Mouse (Mus musculus): Measurements from ENCODE around the gene Pikfyve. TPM values are rescaled to one million over a fixed set of nuclear protein-coding genes. Genes with fewer than 3 reads are reported as not detected.
A peak's percentile ranks its signal among the peaks of the same experiment; 100 is the strongest.

The Pikfyve gene
- polyA plus RNA-seq, 1 experiment, result 1.8 TPM

- H3K27ac ChIP-seq (ENCODE audit: insufficient read depth, low read depth, low read length), result peak overlapping the region; percentile 58
- H3K27me3 ChIP-seq (ENCODE audit: control insufficient read depth, insufficient read depth, low read length), result no peaks in the 10 kb centered on the region
- peaks cover 30% of the 10 kb centered on the region for H3K36me3 ChIP-seq (ENCODE audit: control insufficient read depth, insufficient read depth, low read length)
- H3K4me3 ChIP-seq (ENCODE audit: low read depth, low read length), result peak overlapping the region; percentile 43
- TF ChIP-seq CTCF (IDR thresholded peaks at IDR 0.05; ENCODE audit: extremely low read depth, insufficient read length, insufficient replicate concordance, low read depth, low read length) (no peak), POLR2A (IDR thresholded peaks at IDR 0.05; ENCODE audit: low read depth, low read length) (no peak)
- H3K4me1 ChIP-seq (ENCODE audit: control insufficient read depth, insufficient read depth, insufficient read length, low read length), result peaks cover 10% of the 10 kb centered on the region
- 32% methylated on average over 4 of the region's 4 CpGs for WGBS
Observed at GRCm38 (mm10) chr1:65176171-65176570, 10.3 kb upstream of the Pikfyve start.

GRCm38 (mm10) chr1:65176912-65177311 is 9.6 kb upstream of the Pikfyve start:
- Histone ChIP-seq H3K27ac (ENCODE audit: insufficient read depth, low read depth, low read length) (no peak overlapping the region), H3K36me3 (ENCODE audit: control insufficient read depth, insufficient read depth, low read length) (peaks cover 23% of the 10 kb centered on the region), H3K4me1 (ENCODE audit: control insufficient read depth, insufficient read depth, insufficient read length, low read length) (peaks cover 10% of the 10 kb centered on the region), H3K4me3 (ENCODE audit: low read depth, low read length) (no peak overlapping the region), H3K27me3 (ENCODE audit: control insufficient read depth, insufficient read depth, low read length) (no peaks in the 10 kb centered on the region)
- WGBS, result 9% methylated on average over 5 of the region's 5 CpGs
- TF ChIP-seq POLR2A (IDR thresholded peaks at IDR 0.05; ENCODE audit: low read depth, low read length) (no peak), CTCF (IDR thresholded peaks at IDR 0.05; ENCODE audit: extremely low read depth, insufficient read length, insufficient replicate concordance, low read depth, low read length) (no peak)

GRCm38 (mm10) chr1:65177452-65177851 is 9.0 kb upstream of the Pikfyve start:
- H3K36me3 ChIP-seq (ENCODE audit: control insufficient read depth, insufficient read depth, low read length), result peaks cover 19% of the 10 kb centered on the region
- TF ChIP-seq CTCF (IDR thresholded peaks at IDR 0.05; ENCODE audit: extremely low read depth, insufficient read length, insufficient replicate concordance, low read depth, low read length), result no peak
- TF ChIP-seq POLR2A (IDR thresholded peaks at IDR 0.05; ENCODE audit: low read depth, low read length), result no peak
- no peaks in the 10 kb centered on the region for H3K27me3 ChIP-seq (ENCODE audit: control insufficient read depth, insufficient read depth, low read length)
- no peak overlapping the region for H3K4me3 ChIP-seq (ENCODE audit: low read depth, low read length)
- 6% methylated on average over 3 of the region's 3 CpGs for WGBS
- H3K27ac ChIP-seq (ENCODE audit: insufficient read depth, low read depth, low read length), result peak overlapping the region; percentile 99
- H3K4me1 ChIP-seq (ENCODE audit: control insufficient read depth, insufficient read depth, insufficient read length, low read length), result peaks cover 10% of the 10 kb centered on the region

- peaks cover 12% of the 10 kb centered on the region for H3K36me3 ChIP-seq (ENCODE audit: control insufficient read depth, insufficient read depth, low read length)
- H3K27ac ChIP-seq (ENCODE audit: insufficient read depth, low read depth, low read length), result peak overlapping the region; percentile 99
- peaks cover 10% of the 10 kb centered on the region for H3K4me1 ChIP-seq (ENCODE audit: control insufficient read depth, insufficient read depth, insufficient read length, low read length)
- TF ChIP-seq CTCF (IDR thresholded peaks at IDR 0.05; ENCODE audit: extremely low read depth, insufficient read length, insufficient replicate concordance, low read depth, low read length), result peak; percentile 75
- peak; percentile 47; the same call in 1 of the 2 replicates for TF ChIP-seq POLR2A (IDR thresholded peaks at IDR 0.05; ENCODE audit: low read depth, low read length)
- no peaks in the 10 kb centered on the region for H3K27me3 ChIP-seq (ENCODE audit: control insufficient read depth, insufficient read depth, low read length)
- WGBS, result under 1% methylated on average over 27 of the region's 27 CpGs
- H3K4me3 ChIP-seq (ENCODE audit: low read depth, low read length), result peak overlapping the region; percentile 80
Observed at GRCm38 (mm10) chr1:65178126-65178901, 8.2 kb upstream of the Pikfyve start.

- TF ChIP-seq CTCF (IDR thresholded peaks at IDR 0.05; ENCODE audit: extremely low read depth, insufficient read length, insufficient replicate concordance, low read depth, low read length) (peak; percentile 83), POLR2A (IDR thresholded peaks at IDR 0.05; ENCODE audit: low read depth, low read length) (peak; percentile 81; the same call in 1 of the 2 replicates)
Observed at GRCm38 (mm10) chr1:65178902-65179432, 7.5 kb upstream of the Pikfyve start.

GRCm38 (mm10) chr1:65179634-65180249 is 6.7 kb upstream of the Pikfyve start:
- WGBS, result 2% methylated on average over 11 of the region's 11 CpGs
- peaks cover 1% of the 10 kb centered on the region; the same call in 1 of the 2 replicates for H3K36me3 ChIP-seq (ENCODE audit: control insufficient read depth, insufficient read depth, low read length)
- no peaks in the 10 kb centered on the region for H3K27me3 ChIP-seq (ENCODE audit: control insufficient read depth, insufficient read depth, low read length)
- H3K27ac ChIP-seq (ENCODE audit: insufficient read depth, low read depth, low read length), result peak overlapping the region; percentile 67; the same call in 1 of the 2 replicates
- TF ChIP-seq POLR2A (IDR thresholded peaks at IDR 0.05; ENCODE audit: low read depth, low read length) (no peak), CTCF (IDR thresholded peaks at IDR 0.05; ENCODE audit: extremely low read depth, insufficient read length, insufficient replicate concordance, low read depth, low read length) (no peak)
- no peak overlapping the region for H3K4me3 ChIP-seq (ENCODE audit: low read depth, low read length)
- peaks cover 4% of the 10 kb centered on the region; the same call in 1 of the 2 replicates for H3K4me1 ChIP-seq (ENCODE audit: control insufficient read depth, insufficient read depth, insufficient read length, low read length)

More at GRCm38 (mm10) chr1:65178902-65179432, 7.5 kb upstream of the Pikfyve start:
- Histone ChIP-seq H3K27me3 (ENCODE audit: control insufficient read depth, insufficient read depth, low read length) (no peaks in the 10 kb centered on the region), H3K36me3 (ENCODE audit: control insufficient read depth, insufficient read depth, low read length) (peaks cover 9% of the 10 kb centered on the region), H3K4me1 (ENCODE audit: control insufficient read depth, insufficient read depth, insufficient read length, low read length) (peaks cover 10% of the 10 kb centered on the region), H3K4me3 (ENCODE audit: low read depth, low read length) (peak overlapping the region; percentile 80), H3K27ac (ENCODE audit: insufficient read depth, low read depth, low read length) (peak overlapping the region; percentile 99)
- under 1% methylated on average over 39 of the region's 39 CpGs for WGBS

- no peak for TF ChIP-seq POLR2A (IDR thresholded peaks at IDR 0.05; ENCODE audit: low read depth, low read length)
- TF ChIP-seq CTCF (IDR thresholded peaks at IDR 0.05; ENCODE audit: extremely low read depth, insufficient read length, insufficient replicate concordance, low read depth, low read length), result no peak
- WGBS, result 85% methylated on average over 5 of the region's 5 CpGs
- Histone ChIP-seq H3K27ac (ENCODE audit: insufficient read depth, low read depth, low read length) (no peak overlapping the region), H3K27me3 (ENCODE audit: control insufficient read depth, insufficient read depth, low read length) (no peaks in the 10 kb centered on the region; the same call in 1 of the 2 replicates), H3K4me3 (ENCODE audit: low read depth, low read length) (no peak overlapping the region), H3K4me1 (ENCODE audit: control insufficient read depth, insufficient read depth, insufficient read length, low read length) (no peaks in the 10 kb centered on the region), H3K36me3 (ENCODE audit: control insufficient read depth, insufficient read depth, low read length) (no peaks in the 10 kb centered on the region)
Observed at GRCm38 (mm10) chr1:65181459-65181858, 5.0 kb upstream of the Pikfyve start.
